Mouse (Mus musculus): ENCODE data around the gene Camk1d.

DNA sequence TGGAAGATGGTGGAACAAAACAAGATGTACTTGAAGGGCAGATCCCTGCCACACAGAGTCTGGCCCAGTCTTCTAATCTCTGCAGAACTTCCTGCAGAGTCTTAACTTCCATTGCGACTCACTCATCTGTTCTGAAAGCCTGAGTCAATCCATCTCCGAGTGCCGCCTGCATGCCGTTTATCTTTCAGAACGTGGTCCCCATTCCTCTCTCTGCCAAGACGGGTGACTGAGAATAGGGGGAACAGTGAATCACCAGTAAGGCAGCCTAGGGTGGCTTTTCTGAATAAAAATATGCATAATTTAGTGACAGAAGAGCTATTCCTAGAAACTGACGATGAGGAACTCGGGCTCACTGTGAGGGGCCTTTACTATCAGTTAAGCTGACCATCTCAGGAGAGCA lies 284.4 kb downstream of the Camk1d start:
- TF ChIP-seq CTCF (IDR thresholded peaks at IDR 0.05; ENCODE audit: low read depth) (no peak), EP300 (IDR thresholded peaks at IDR 0.05; ENCODE audit: low read depth) (no peak)

All from heart, postnatal 0 days (tissue).